Mouse (Mus musculus) G1E (cell line): Measurements from ENCODE around the gene Nfkb2.

Experiments used
- CTCF ChIP-seq: IDR thresholded peaks from 2 replicates; pipeline ENCODE4 v1.5.1; 2012; ENCODE audit warnings: low read depth, low read length, inconsistent platforms, mixed read lengths
- GATA1 ChIP-seq: IDR thresholded peaks from 2 replicates; pipeline ENCODE4 v1.6.1; 2012; ENCODE audit warnings: borderline replicate concordance, low read length, inconsistent platforms, mixed read lengths
- GATA2 ChIP-seq: IDR thresholded peaks from 2 replicates; pipeline ENCODE4 v1.6.1; 2012; ENCODE audit warnings: low read depth, low read length, inconsistent platforms, borderline replicate concordance
- POLR2AphosphoS5 ChIP-seq: IDR thresholded peaks from 2 replicates; pipeline ENCODE4 v1.6.1; 2012; ENCODE audit warnings: low read depth, low read length, inconsistent platforms; ENCODE audit not compliant: insufficient replicate concordance
- TAL1 ChIP-seq: conservative IDR thresholded peaks from 2 replicates; pipeline ENCODE4 v1.6.1; 2012; ENCODE audit warnings: low read depth, low read length, inconsistent platforms, mixed read lengths

GRCm38 (mm10) chr19:46322996-46323572 lies 19.0 kb downstream of the Nfkb2 start:
- TF ChIP-seq CTCF: no peak
- no peak for TF ChIP-seq GATA1
- TF ChIP-seq GATA2: no peak
- TF ChIP-seq POLR2AphosphoS5: no peak
- TF ChIP-seq TAL1: no peak
